Mouse (Mus musculus): ENCODE results near the gene Fbxl14. TPM values are rescaled to one million over a fixed set of nuclear protein-coding genes. Genes with fewer than 3 reads are reported as not detected.
A peak's percentile ranks its signal among the peaks of the same experiment; 100 is the strongest.
"Not testable (repeated sequence)": the region's sequence is repeated elsewhere in the genome, so short reads cannot be mapped to it uniquely, and the experiment has no call there.

Gene Fbxl14
- polyA plus RNA-seq, 1 experiment from 2014 or later: 4.9 TPM

DNA sequence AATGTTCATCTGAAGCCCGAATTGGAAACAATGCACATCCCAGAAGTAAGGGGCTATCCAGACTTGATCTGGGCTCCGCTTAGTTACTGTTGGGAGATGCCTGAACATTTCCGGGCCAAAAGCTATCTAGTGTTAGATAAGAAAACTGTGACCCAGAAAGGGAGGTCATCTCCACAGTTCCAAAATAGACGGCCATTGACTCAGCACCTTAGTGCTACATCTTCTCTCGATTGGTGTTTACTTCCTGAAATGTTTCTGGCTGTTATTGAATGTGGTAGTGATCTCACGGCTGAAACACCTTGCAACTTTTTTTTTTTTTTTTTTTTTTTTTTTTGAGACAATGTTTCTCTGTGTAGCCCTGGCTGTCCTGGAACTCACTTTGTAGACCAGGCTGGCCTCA is 3.5 kb upstream of the Fbxl14 start:
- H3K4me3 ChIP-seq (ENCODE audit: low read depth, low read length): no peak overlapping the region
- no peak overlapping the region for H3K27ac ChIP-seq (ENCODE audit: low read depth, low read length)
- no peak overlapping the region for H3K9ac ChIP-seq (ENCODE audit: low read depth, low read length)
- H3K4me2 ChIP-seq: no peak overlapping the region
- no peaks in the 10 kb centered on the region for H3K9me3 ChIP-seq (replicated peaks; ENCODE audit: control insufficient read depth, low read length)
- no peak for ATAC-seq (replicated peaks; ENCODE audit: insufficient number of reproducible peaks, low FRiP score, low TSS enrichment)
- H3K27me3 ChIP-seq (ENCODE audit: control insufficient read depth, insufficient read depth, low read length): no peaks in the 10 kb centered on the region
- H3K36me3 ChIP-seq (ENCODE audit: control insufficient read depth, insufficient read depth, low read length): no peaks in the 10 kb centered on the region
- 48% methylated on average over 6 of the region's 6 CpGs for WGBS (ENCODE audit: insufficient replicate concordance)
- H3K4me1 ChIP-seq (ENCODE audit: control insufficient read depth, insufficient read depth, low read length): peaks cover 23% of the 10 kb centered on the region

DNA sequence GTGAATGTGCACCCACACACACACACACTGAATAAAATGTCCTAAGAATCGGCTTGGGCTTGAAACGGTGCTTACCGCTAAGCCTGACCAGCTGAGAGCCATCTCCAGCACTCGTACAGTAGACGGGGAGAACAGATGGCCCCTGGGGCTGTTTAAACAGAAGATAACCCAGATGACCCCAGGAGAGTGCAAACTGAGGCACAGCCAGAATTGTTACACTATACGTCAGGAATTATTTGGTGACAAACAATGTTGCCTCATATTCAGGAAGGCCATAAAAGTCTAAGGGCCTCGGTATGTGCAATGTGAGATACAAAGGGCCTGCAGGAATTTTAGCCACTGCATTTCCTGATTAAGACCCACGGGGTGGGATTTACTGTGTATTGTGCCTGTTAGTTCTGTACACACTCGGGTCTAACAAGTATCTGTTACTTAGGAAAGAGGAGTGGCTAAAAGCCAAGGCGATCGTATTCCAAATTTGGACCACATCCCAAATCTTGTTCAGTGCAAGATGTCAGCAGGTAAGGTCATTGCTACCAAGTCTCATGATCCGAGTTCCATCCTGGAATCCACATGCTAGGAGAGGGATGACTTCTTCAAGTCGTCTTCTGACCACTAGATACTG is 1.7 kb upstream of the Fbxl14 start:
- Histone ChIP-seq H3K27me3 (ENCODE audit: control insufficient read depth, insufficient read depth, low read length) (no peaks in the 10 kb centered on the region), H3K4me2 (peak overlapping the region; percentile 99), H3K27ac (ENCODE audit: low read depth, low read length) (no peak overlapping the region; the same call in 1 of the 2 replicates), H3K9ac (ENCODE audit: low read depth, low read length) (no peak overlapping the region), H3K9me3 (replicated peaks; ENCODE audit: control insufficient read depth, low read length) (no peaks in the 10 kb centered on the region), H3K36me3 (ENCODE audit: control insufficient read depth, insufficient read depth, low read length) (no peaks in the 10 kb centered on the region), H3K4me3 (ENCODE audit: low read depth, low read length) (no peak overlapping the region), H3K4me1 (ENCODE audit: control insufficient read depth, insufficient read depth, low read length) (peaks cover 30% of the 10 kb centered on the region)
- no peak for ATAC-seq (replicated peaks; ENCODE audit: insufficient number of reproducible peaks, low FRiP score, low TSS enrichment)
- WGBS (ENCODE audit: insufficient replicate concordance): 22% methylated on average over 13 of the region's 13 CpGs

DNA sequence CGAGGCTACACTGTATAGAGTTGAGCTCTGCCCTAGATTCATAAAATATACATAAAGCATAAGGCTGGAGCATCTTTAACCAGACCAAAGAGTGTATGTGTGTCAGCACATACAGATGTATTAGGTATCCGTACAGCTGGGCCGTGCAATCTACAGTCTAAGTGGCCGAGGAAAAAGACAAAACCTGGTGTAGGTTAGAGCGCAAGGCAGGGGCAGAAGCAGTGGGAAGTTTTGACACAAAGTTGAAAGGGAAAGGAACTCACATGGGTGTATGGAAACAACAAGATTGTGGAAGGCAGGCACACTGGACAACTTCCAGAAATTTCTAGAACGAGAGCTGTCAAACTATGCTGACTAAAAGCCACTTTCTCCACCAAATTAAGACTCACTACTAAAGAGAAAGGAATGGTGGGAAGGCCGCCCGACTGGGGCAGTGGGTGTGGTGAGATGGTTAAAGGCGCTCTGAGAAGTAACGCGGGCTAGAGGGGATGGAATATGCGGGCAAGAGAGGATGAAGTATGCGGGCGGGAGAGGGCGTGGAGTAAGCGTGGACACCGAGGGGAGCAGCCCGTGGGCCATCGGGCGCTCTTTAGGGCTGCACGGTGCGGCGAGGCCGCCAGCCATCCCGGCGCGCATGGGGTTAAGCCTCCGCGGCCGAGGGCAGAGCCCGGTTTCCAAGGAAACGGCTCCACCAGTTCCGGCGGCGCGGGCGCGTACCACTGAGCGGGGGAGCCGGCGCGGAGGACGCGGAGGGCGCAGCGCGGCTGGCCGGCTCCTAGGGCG is 717 bp upstream of the Fbxl14 start:
- H3K4me1 ChIP-seq (ENCODE audit: control insufficient read depth, insufficient read depth, low read length): peaks cover 30% of the 10 kb centered on the region
- 2% methylated on average over 46 of the region's 49 CpGs for WGBS (ENCODE audit: insufficient replicate concordance)

DNA sequence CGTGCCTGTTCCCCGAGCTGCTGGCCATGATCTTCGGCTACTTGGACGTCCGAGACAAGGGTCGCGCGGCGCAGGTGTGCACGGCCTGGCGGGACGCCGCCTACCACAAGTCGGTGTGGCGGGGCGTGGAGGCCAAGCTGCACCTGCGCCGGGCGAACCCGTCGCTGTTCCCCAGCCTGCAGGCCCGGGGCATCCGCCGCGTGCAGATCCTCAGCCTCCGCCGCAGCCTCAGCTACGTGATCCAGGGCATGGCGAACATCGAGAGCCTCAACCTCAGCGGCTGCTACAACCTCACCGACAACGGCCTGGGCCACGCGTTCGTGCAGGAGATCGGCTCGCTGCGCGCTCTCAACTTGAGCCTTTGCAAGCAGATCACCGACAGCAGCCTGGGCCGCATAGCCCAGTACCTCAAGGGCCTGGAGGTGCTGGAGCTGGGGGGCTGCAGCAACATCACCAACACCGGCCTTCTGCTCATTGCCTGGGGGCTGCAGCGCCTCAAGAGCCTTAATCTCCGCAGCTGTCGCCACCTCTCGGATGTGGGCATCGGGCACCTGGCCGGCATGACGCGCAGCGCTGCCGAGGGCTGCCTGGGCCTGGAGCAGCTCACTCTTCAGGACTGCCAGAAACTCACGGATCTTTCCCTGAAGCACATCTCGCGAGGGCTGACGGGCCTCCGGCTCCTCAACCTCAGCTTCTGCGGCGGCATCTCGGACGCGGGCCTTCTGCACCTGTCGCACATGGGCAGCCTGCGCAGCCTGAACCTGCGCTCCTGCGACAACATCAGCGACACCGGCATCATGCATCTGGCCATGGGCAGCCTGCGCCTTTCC is 623 bp downstream of the Fbxl14 start:
- Histone ChIP-seq H3K27ac (ENCODE audit: low read depth, low read length) (peak overlapping the region; percentile 99), H3K36me3 (ENCODE audit: control insufficient read depth, insufficient read depth, low read length) (no peaks in the 10 kb centered on the region), H3K9me3 (replicated peaks; ENCODE audit: control insufficient read depth, low read length) (no peaks in the 10 kb centered on the region), H3K4me1 (ENCODE audit: control insufficient read depth, insufficient read depth, low read length) (peaks cover 32% of the 10 kb centered on the region), H3K4me2 (peak overlapping the region; percentile 99), H3K9ac (ENCODE audit: low read depth, low read length) (peak overlapping the region; percentile 97), H3K27me3 (ENCODE audit: control insufficient read depth, insufficient read depth, low read length) (no peaks in the 10 kb centered on the region), H3K4me3 (ENCODE audit: low read depth, low read length) (peak overlapping the region; percentile 77)
- peak; percentile 3; the same call in 1 of the 2 replicates for ATAC-seq (replicated peaks; ENCODE audit: insufficient number of reproducible peaks, low FRiP score, low TSS enrichment)
- under 1% methylated on average over 70 of the region's 70 CpGs for WGBS (ENCODE audit: insufficient replicate concordance)

More for the DNA sequence above, 717 bp upstream of the Fbxl14 start:
- peak overlapping the region; percentile 99 for H3K27ac ChIP-seq (ENCODE audit: low read depth, low read length)
- no peaks in the 10 kb centered on the region for H3K27me3 ChIP-seq (ENCODE audit: control insufficient read depth, insufficient read depth, low read length)
- peak overlapping the region; percentile 97 for H3K9ac ChIP-seq (ENCODE audit: low read depth, low read length)
- H3K4me3 ChIP-seq (ENCODE audit: low read depth, low read length): peak overlapping the region; percentile 77
- H3K4me2 ChIP-seq: peak overlapping the region; percentile 99
- H3K9me3 ChIP-seq (replicated peaks; ENCODE audit: control insufficient read depth, low read length): no peaks in the 10 kb centered on the region
- H3K36me3 ChIP-seq (ENCODE audit: control insufficient read depth, insufficient read depth, low read length): no peaks in the 10 kb centered on the region
- peak; percentile 89 for ATAC-seq (replicated peaks; ENCODE audit: insufficient number of reproducible peaks, low FRiP score, low TSS enrichment)

GRCm38 (mm10) chr6:119480706-119481331 is 1.4 kb downstream of the Fbxl14 start:
- Histone ChIP-seq H3K9ac (ENCODE audit: low read depth, low read length) (peak overlapping the region; percentile 97), H3K27ac (ENCODE audit: low read depth, low read length) (peak overlapping the region; percentile 99; the same call in 1 of the 2 replicates), H3K4me1 (ENCODE audit: control insufficient read depth, insufficient read depth, low read length) (peaks cover 32% of the 10 kb centered on the region), H3K4me3 (ENCODE audit: low read depth, low read length) (peak overlapping the region; percentile 77), H3K27me3 (ENCODE audit: control insufficient read depth, insufficient read depth, low read length) (no peaks in the 10 kb centered on the region), H3K36me3 (ENCODE audit: control insufficient read depth, insufficient read depth, low read length) (no peaks in the 10 kb centered on the region), H3K9me3 (replicated peaks; ENCODE audit: control insufficient read depth, low read length) (no peaks in the 10 kb centered on the region), H3K4me2 (peak overlapping the region; percentile 99)
- no peak for ATAC-seq (replicated peaks; ENCODE audit: insufficient number of reproducible peaks, low FRiP score, low TSS enrichment)
- under 1% methylated on average over 33 of the region's 33 CpGs for WGBS (ENCODE audit: insufficient replicate concordance)

- H3K36me3 ChIP-seq (ENCODE audit: control insufficient read depth, insufficient read depth, low read length); ATAC-seq (replicated peaks; ENCODE audit: insufficient number of reproducible peaks, low FRiP score, low TSS enrichment); H3K9me3 ChIP-seq (replicated peaks; ENCODE audit: control insufficient read depth, low read length); H3K9ac ChIP-seq (ENCODE audit: low read depth, low read length); H3K27me3 ChIP-seq (ENCODE audit: control insufficient read depth, insufficient read depth, low read length); H3K27ac ChIP-seq (ENCODE audit: low read depth, low read length): not testable (repeated sequence)
- Histone ChIP-seq H3K4me3 (ENCODE audit: low read depth, low read length) (peak overlapping the region; percentile 39), H3K4me1 (ENCODE audit: control insufficient read depth, insufficient read depth, low read length) (peaks cover 32% of the 10 kb centered on the region), H3K4me2 (peak overlapping the region; percentile 99)
- WGBS (ENCODE audit: insufficient replicate concordance): 6% methylated on average over 10 of the region's 10 CpGs
These were observed 2.4 kb downstream of the Fbxl14 start for GRCm38 (mm10) chr6:119481741-119482390.

GRCm38 (mm10) chr6:119482958-119483600 is 3.6 kb downstream of the Fbxl14 start:
- H3K27ac ChIP-seq (ENCODE audit: low read depth, low read length): no peak overlapping the region
- 51% methylated on average over 16 of the region's 16 CpGs for WGBS (ENCODE audit: insufficient replicate concordance)
- no peak overlapping the region for H3K9ac ChIP-seq (ENCODE audit: low read depth, low read length)
- H3K9me3 ChIP-seq (replicated peaks; ENCODE audit: control insufficient read depth, low read length): no peaks in the 10 kb centered on the region
- no peaks in the 10 kb centered on the region for H3K27me3 ChIP-seq (ENCODE audit: control insufficient read depth, insufficient read depth, low read length)
- peak overlapping the region; percentile 10; the same call in 1 of the 2 replicates for H3K4me3 ChIP-seq (ENCODE audit: low read depth, low read length)
- H3K36me3 ChIP-seq (ENCODE audit: control insufficient read depth, insufficient read depth, low read length): no peaks in the 10 kb centered on the region
- ATAC-seq (replicated peaks; ENCODE audit: insufficient number of reproducible peaks, low FRiP score, low TSS enrichment): no peak
- peak overlapping the region; percentile 52 for H3K4me2 ChIP-seq
- peaks cover 24% of the 10 kb centered on the region for H3K4me1 ChIP-seq (ENCODE audit: control insufficient read depth, insufficient read depth, low read length)

All from heart, embryonic 11.5 days (tissue).